In the genomic region with DNA sequence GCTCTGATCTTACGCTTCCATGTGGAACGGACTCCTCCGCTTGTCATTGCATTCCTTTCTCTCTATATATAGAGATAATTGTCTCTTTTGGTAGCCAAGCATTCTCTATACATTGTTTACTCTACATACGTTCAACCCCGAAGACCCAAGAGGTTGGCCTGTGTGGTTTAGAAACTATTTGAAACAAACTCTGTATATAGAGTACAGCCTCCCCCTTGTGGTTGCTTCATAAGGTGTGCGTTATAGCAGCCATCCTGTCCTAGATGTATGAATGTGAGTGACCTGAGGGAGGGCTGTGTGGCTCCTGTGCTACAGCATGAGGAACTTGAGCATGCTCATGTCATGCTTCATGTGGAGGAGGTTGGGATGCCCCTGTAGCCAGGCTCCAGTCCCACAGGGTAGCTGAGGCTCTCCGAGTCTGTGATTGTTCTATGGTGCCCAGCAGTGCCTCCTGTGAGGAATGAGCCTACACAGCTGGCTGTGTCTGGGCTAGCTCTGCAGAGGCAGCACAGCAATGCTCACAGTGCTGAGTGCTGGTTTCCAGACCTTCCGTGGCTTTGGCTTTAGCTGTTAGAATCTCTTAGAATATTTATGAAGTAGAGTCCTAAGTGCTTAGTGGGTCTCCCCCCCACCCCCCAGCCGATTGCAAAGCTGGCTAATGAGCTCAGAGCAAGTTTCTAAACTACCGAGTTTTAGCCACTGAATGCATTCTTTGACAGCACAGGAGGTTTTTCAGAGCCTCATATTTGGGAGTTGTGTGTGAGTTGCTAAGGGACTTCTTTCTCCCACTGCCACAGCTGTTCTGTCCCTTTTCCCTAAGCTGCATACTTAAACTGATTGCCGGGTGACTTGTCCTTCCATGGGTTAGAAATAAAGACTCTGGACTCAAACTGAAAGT, we compare ENCODE assay signal across 10 mouse cellular contexts.
DNase-seq lines count a peak whose midpoint lies in the region; ATAC-seq and TF ChIP-seq lines count a peak whose summit lies in the region.
"Had no signal": no experiment of that assay in that cellular context is flagged by ENCODE, and none has a peak within 500 bp of the region (broad histone marks: within the 10 kb centered on the region; RNA-seq: fewer than 3 reads in every experiment).

No protein-coding gene starts in this region.

- no peak for TF ChIP-seq EP300 in lung, postnatal 0 days (IDR thresholded peaks at IDR 0.05)

- 71% methylated on average over 11 of the region's 11 CpGs for WGBS in lung, postnatal 0 days
- WGBS in lung, adult 2 months, result 69% methylated on average over 11 of the region's 11 CpGs
- WGBS in hindbrain, embryonic 15.5 days, result 65% methylated on average over 11 of the region's 11 CpGs
- WGBS in neural tube, embryonic 15.5 days, result 68% methylated on average over 11 of the region's 11 CpGs

- no peak overlapping the region for H3K9ac ChIP-seq in lung, postnatal 0 days (replicated peaks; ENCODE audit: low read depth)
- no peak overlapping the region for H3K9ac ChIP-seq in hindbrain, embryonic 15.5 days
- no peak overlapping the region for H3K9ac ChIP-seq in neural tube, embryonic 15.5 days (replicated peaks)
- H3K9ac ChIP-seq: heart, embryonic 15.5 days; limb, embryonic 12.5 days had no signal

- H3K27ac ChIP-seq in lung, postnatal 0 days (ENCODE audit: low read length), result no peak overlapping the region
- H3K27ac ChIP-seq in hindbrain, embryonic 15.5 days (replicated peaks), result peak overlapping the region; percentile 68
- peak overlapping the region; percentile 76 for H3K27ac ChIP-seq in neural tube, embryonic 15.5 days (replicated peaks)
- H3K27ac ChIP-seq: heart, embryonic 15.5 days; limb, embryonic 12.5 days had no signal

- no peaks in the 10 kb centered on the region for H3K27me3 ChIP-seq in lung, postnatal 0 days (replicated peaks; ENCODE audit: insufficient read depth, low read length)
- H3K27me3 ChIP-seq in hindbrain, embryonic 15.5 days, result no peaks in the 10 kb centered on the region
- H3K27me3 ChIP-seq in neural tube, embryonic 15.5 days (replicated peaks), result no peaks in the 10 kb centered on the region
- H3K27me3 ChIP-seq: heart, embryonic 15.5 days; limb, embryonic 12.5 days had no signal

- no peak for DNase-seq in cerebellum, adult 8-10 months
- no peak for DNase-seq in lung, postnatal 0 days (ENCODE audit: low spot score)
- DNase-seq in lung, adult 2 months, result no peak
- DNase-seq in urinary bladder, postnatal 36 days (ENCODE audit: low spot score in 2 of 2), result no peak
- DNase-seq in right cerebral cortex, postnatal 14 days, result no peak

- no peaks in the 10 kb centered on the region for H3K9me3 ChIP-seq in lung, postnatal 0 days (ENCODE audit: low read length)
- H3K9me3 ChIP-seq in hindbrain, embryonic 15.5 days, result no peaks in the 10 kb centered on the region
- H3K9me3 ChIP-seq in neural tube, embryonic 15.5 days (replicated peaks), result no peaks in the 10 kb centered on the region
- H3K9me3 ChIP-seq: heart, embryonic 15.5 days; limb, embryonic 12.5 days had no signal

- 0 out of 2 replicates have a peak, but pooled peaks cover 4% of the 10 kb centered on the region for H3K4me1 ChIP-seq in lung, postnatal 0 days (ENCODE audit: insufficient read depth, low read depth, low read length)
- H3K4me1 ChIP-seq in lung, adult 2 months (ENCODE audit: control insufficient read depth, insufficient read depth, low read length), result peaks cover 6% of the 10 kb centered on the region
- H3K4me1 ChIP-seq in hindbrain, embryonic 15.5 days (replicated peaks), result peaks cover 38% of the 10 kb centered on the region
- peaks cover 44% of the 10 kb centered on the region for H3K4me1 ChIP-seq in neural tube, embryonic 15.5 days
- H3K4me1 ChIP-seq: limb, embryonic 12.5 days had no signal

- H3K4me3 ChIP-seq in lung, postnatal 0 days (ENCODE audit: low read depth, low read length), result no peak overlapping the region
- no peak overlapping the region for H3K4me3 ChIP-seq in lung, adult 2 months (replicated peaks; ENCODE audit: extremely low read depth, low read depth, low read length)
- no peak overlapping the region for H3K4me3 ChIP-seq in hindbrain, embryonic 15.5 days
- no peak overlapping the region for H3K4me3 ChIP-seq in neural tube, embryonic 15.5 days (replicated peaks)
- H3K4me3 ChIP-seq: heart, embryonic 15.5 days; limb, embryonic 12.5 days had no signal

- TF ChIP-seq CTCF in lung, postnatal 0 days (IDR thresholded peaks at IDR 0.05), result peak; percentile 62
- no peak for TF ChIP-seq CTCF in lung, adult 2 months (IDR thresholded peaks at IDR 0.05; ENCODE audit: insufficient read depth, low read length)

- 0 out of 2 replicates have a peak, but pooled peaks have one; percentile 32 for ATAC-seq in cerebellum, adult (ENCODE audit: insufficient number of reproducible peaks, low FRiP score, low TSS enrichment)
- peak; percentile 26; the same call in 1 of the 2 replicates for ATAC-seq in lung, postnatal 0 days
- ATAC-seq in hindbrain, embryonic 15.5 days (ENCODE audit: low FRiP score, low read depth), result peak; percentile 59
- ATAC-seq in neural tube, embryonic 15.5 days (ENCODE audit: low FRiP score), result peak; percentile 42; the same call in 1 of the 2 replicates

- H3K36me3 ChIP-seq in lung, postnatal 0 days (ENCODE audit: insufficient read depth, low read length), result peaks cover 31% of the 10 kb centered on the region; the same call in 1 of the 2 replicates
- peaks cover 39% of the 10 kb centered on the region for H3K36me3 ChIP-seq in hindbrain, embryonic 15.5 days
- peaks cover 64% of the 10 kb centered on the region for H3K36me3 ChIP-seq in neural tube, embryonic 15.5 days

- no peak for TF ChIP-seq POLR2A in lung, adult 2 months (IDR thresholded peaks at IDR 0.05; ENCODE audit: borderline replicate concordance, extremely low read depth, low read depth, low read length)

- H3K4me2 ChIP-seq in lung, postnatal 0 days (replicated peaks; ENCODE audit: low read depth, low read length), result no peak overlapping the region
- no peak overlapping the region for H3K4me2 ChIP-seq in hindbrain, embryonic 15.5 days
- no peak overlapping the region for H3K4me2 ChIP-seq in neural tube, embryonic 15.5 days
- H3K4me2 ChIP-seq: heart, embryonic 15.5 days; limb, embryonic 12.5 days had no signal
